Mouse (Mus musculus) heart, embryonic 12.5 days (tissue): ENCODE results near the gene Aldh4a1. TPM values are rescaled to one million over a fixed set of nuclear protein-coding genes. Genes with fewer than 3 reads are reported as not detected.

Experiments used
- ATAC-seq: fragments of 200-750 bp; cut with Nextera tagmentation; 2 replicates; pipeline ENCODE4 v1.8.0; 2017; ENCODE audit warnings: moderate TSS enrichment, moderate library complexity; ENCODE audit not compliant: insufficient number of reproducible peaks, low FRiP score
- H3K27ac ChIP-seq: fragments of 300-500 bp; sonication (generic); 2 replicates; pipeline ENCODE4 v1.5.1; 2016; ENCODE audit warnings: mild to moderate bottlenecking, moderate library complexity; ENCODE audit not compliant: poor library complexity, severe bottlenecking
- H3K27me3 ChIP-seq: fragments of 300-500 bp; sonication (generic); replicated peaks from 2 replicates; pipeline ENCODE4 v1.6.1; 2016; ENCODE audit warnings: mild to moderate bottlenecking, moderate library complexity
- H3K36me3 ChIP-seq: fragments of 300-500 bp; sonication (generic); 2 replicates; pipeline ENCODE4 v1.6.1; 2016; ENCODE audit warnings: mild to moderate bottlenecking, moderate library complexity
- H3K4me1 ChIP-seq: fragments of 300-500 bp; sonication (generic); replicated peaks from 2 replicates; pipeline ENCODE4 v1.6.1; 2016; ENCODE audit warnings: mild to moderate bottlenecking
- H3K4me2 ChIP-seq: fragments of 300-500 bp; sonication (generic); 2 replicates; pipeline ENCODE4 v1.6.1; 2016; ENCODE audit warnings: mild to moderate bottlenecking, moderate library complexity
- H3K4me3 ChIP-seq: fragments of 300-500 bp; sonication (generic); 2 replicates; pipeline ENCODE4 v1.5.1; 2016; ENCODE audit warnings: mild to moderate bottlenecking
- H3K9ac ChIP-seq: fragments of 300-500 bp; sonication (generic); 2 replicates; pipeline ENCODE4 v1.6.1; 2016; ENCODE audit warnings: mild to moderate bottlenecking, moderate library complexity
- H3K9me3 ChIP-seq: fragments of 300-500 bp; sonication (generic); replicated peaks from 2 replicates; pipeline ENCODE4 v1.6.1; 2016; ENCODE audit warnings: mild to moderate bottlenecking, moderate library complexity
- WGBS: fragments of 180-500 bp; shearing (Covaris S2); methylation state at CpG from one replicate; pipeline ENCODE4 v1.1.7; 2016; 5-methylcytosine and 5-hydroxymethylcytosine counted together
- polyA plus RNA-seq: library from polyadenylated mRNA; unstranded; fragments of >200 nt; fragmentation: Nextera tagmentation; extraction: Ambion mirVana; gene quantifications from 2 replicates; pipeline ENCODE4 v1.2.1, GENCODE M21; 2016

Gene Aldh4a1
- polyA plus RNA-seq, 1 experiment from 2014 or later = 23.2 TPM

GRCm38 (mm10) chr4:139592895-139593294 is 29.8 kb upstream of the Aldh4a1 start:
- WGBS = 70% methylated on average over 7 of the region's 7 CpGs
- Histone ChIP-seq H3K4me2 (no peak overlapping the region), H3K27me3 (no peaks in the 10 kb centered on the region), H3K27ac (no peak overlapping the region; the same call in 1 of the 2 replicates), H3K4me1 (peaks cover 60% of the 10 kb centered on the region), H3K36me3 (no peaks in the 10 kb centered on the region), H3K9me3 (no peaks in the 10 kb centered on the region), H3K4me3 (no peak overlapping the region), H3K9ac (no peak overlapping the region)
- no peak for ATAC-seq

GRCm38 (mm10) chr4:139593383-139593782 is 29.3 kb upstream of the Aldh4a1 start:
- no peak for ATAC-seq
- 69% methylated on average over 6 of the region's 6 CpGs for WGBS
- Histone ChIP-seq H3K36me3 (no peaks in the 10 kb centered on the region), H3K9ac (no peak overlapping the region), H3K4me1 (peaks cover 62% of the 10 kb centered on the region), H3K4me3 (no peak overlapping the region), H3K4me2 (no peak overlapping the region), H3K27ac (no peak overlapping the region; the same call in 1 of the 2 replicates), H3K9me3 (no peaks in the 10 kb centered on the region), H3K27me3 (no peaks in the 10 kb centered on the region)

- H3K9ac ChIP-seq = no peak overlapping the region
- ATAC-seq = no peak
- peaks cover 69% of the 10 kb centered on the region for H3K4me1 ChIP-seq
- H3K36me3 ChIP-seq = no peaks in the 10 kb centered on the region
- H3K27ac ChIP-seq = no peak overlapping the region
- no peak overlapping the region for H3K4me3 ChIP-seq
- no peaks in the 10 kb centered on the region for H3K9me3 ChIP-seq
- no peak overlapping the region for H3K4me2 ChIP-seq
- no peaks in the 10 kb centered on the region for H3K27me3 ChIP-seq
- 67% methylated on average over 3 of the region's 3 CpGs for WGBS
Observed at GRCm38 (mm10) chr4:139594062-139594461, 28.6 kb upstream of the Aldh4a1 start.

- H3K9me3 ChIP-seq = no peaks in the 10 kb centered on the region
- H3K4me1 ChIP-seq = peaks cover 80% of the 10 kb centered on the region
- no peak for ATAC-seq
- H3K9ac ChIP-seq = peak overlapping the region; percentile 13
- no peak overlapping the region for H3K4me3 ChIP-seq
- no peaks in the 10 kb centered on the region for H3K36me3 ChIP-seq
- peak overlapping the region; percentile 96; the same call in 1 of the 2 replicates for H3K27ac ChIP-seq
- no peaks in the 10 kb centered on the region for H3K27me3 ChIP-seq
- peak overlapping the region; percentile 67; the same call in 1 of the 2 replicates for H3K4me2 ChIP-seq
- WGBS = 29% methylated on average over 9 of the region's 9 CpGs
Observed at GRCm38 (mm10) chr4:139596715-139597114, 26.0 kb upstream of the Aldh4a1 start.

GRCm38 (mm10) chr4:139597286-139598284 is 25.1 kb upstream of the Aldh4a1 start:
- Histone ChIP-seq H3K4me1 (peaks cover 89% of the 10 kb centered on the region), H3K4me3 (peak overlapping the region; percentile 30; the same call in 1 of the 2 replicates), H3K36me3 (no peaks in the 10 kb centered on the region), H3K9ac (peak overlapping the region; percentile 67), H3K4me2 (peak overlapping the region; percentile 67), H3K27ac (peak overlapping the region; percentile 96), H3K9me3 (no peaks in the 10 kb centered on the region), H3K27me3 (no peaks in the 10 kb centered on the region)
- ATAC-seq = no peak
- 38% methylated on average over 20 of the region's 20 CpGs for WGBS

GRCm38 (mm10) chr4:139598356-139598755 is 24.3 kb upstream of the Aldh4a1 start:
- Histone ChIP-seq H3K36me3 (no peaks in the 10 kb centered on the region), H3K9ac (peak overlapping the region; percentile 67; the same call in 1 of the 2 replicates), H3K4me2 (peak overlapping the region; percentile 67), H3K27me3 (no peaks in the 10 kb centered on the region), H3K27ac (peak overlapping the region; percentile 96), H3K4me3 (peak overlapping the region; percentile 30), H3K4me1 (peaks cover 91% of the 10 kb centered on the region), H3K9me3 (no peaks in the 10 kb centered on the region)
- WGBS = 10% methylated on average over 13 of the region's 13 CpGs
- ATAC-seq = no peak

GRCm38 (mm10) chr4:139598950-139599518 is 23.6 kb upstream of the Aldh4a1 start:
- ATAC-seq = peak; percentile 83
- Histone ChIP-seq H3K36me3 (no peaks in the 10 kb centered on the region), H3K4me3 (peak overlapping the region; percentile 30), H3K27me3 (no peaks in the 10 kb centered on the region), H3K27ac (peak overlapping the region; percentile 96), H3K9ac (peak overlapping the region; percentile 67), H3K4me2 (peak overlapping the region; percentile 67), H3K4me1 (peaks cover 87% of the 10 kb centered on the region), H3K9me3 (no peaks in the 10 kb centered on the region)
- under 1% methylated on average over 12 of the region's 12 CpGs for WGBS

GRCm38 (mm10) chr4:139601519-139602356 is 20.9 kb upstream of the Aldh4a1 start:
- WGBS = 30% methylated on average over 7 of the region's 7 CpGs
- Histone ChIP-seq H3K4me3 (no peak overlapping the region), H3K36me3 (peaks cover 21% of the 10 kb centered on the region), H3K9ac (peak overlapping the region; percentile 44; the same call in 1 of the 2 replicates), H3K27ac (peak overlapping the region; percentile 86), H3K27me3 (no peaks in the 10 kb centered on the region), H3K4me1 (peaks cover 66% of the 10 kb centered on the region), H3K9me3 (no peaks in the 10 kb centered on the region), H3K4me2 (peak overlapping the region; percentile 41)
- ATAC-seq = no peak

GRCm38 (mm10) chr4:139602357-139603244 is 20.1 kb upstream of the Aldh4a1 start, which contains the start of gene Gm21969:
Gene Gm21969 (plus strand): TSS chr4:139603186.
- WGBS = 39% methylated on average over 14 of the region's 14 CpGs
- Histone ChIP-seq H3K4me1 (peaks cover 57% of the 10 kb centered on the region), H3K4me3 (no peak within 1 kb of the TSS), H3K9ac (peak within 1 kb of the TSS; percentile 44; the same call in 1 of the 2 replicates), H3K9me3 (no peaks in the 10 kb centered on the region), H3K27me3 (no peaks in the 10 kb centered on the region), H3K36me3 (peaks cover 30% of the 10 kb centered on the region), H3K4me2 (peak within 1 kb of the TSS; percentile 41), H3K27ac (peak within 1 kb of the TSS; percentile 86)
- no peak for ATAC-seq

GRCm38 (mm10) chr4:139605216-139605615 is 17.4 kb upstream of the Aldh4a1 start:
- Histone ChIP-seq H3K4me3 (no peak overlapping the region), H3K4me1 (peaks cover 31% of the 10 kb centered on the region), H3K27ac (no peak overlapping the region), H3K9ac (no peak overlapping the region), H3K9me3 (no peaks in the 10 kb centered on the region), H3K4me2 (no peak overlapping the region), H3K27me3 (no peaks in the 10 kb centered on the region), H3K36me3 (peaks cover 45% of the 10 kb centered on the region)
- WGBS = 83% methylated on average over 11 of the region's 11 CpGs
- no peak for ATAC-seq
